Mouse (Mus musculus) lung, embryonic 15.5 days (tissue): ENCODE data around the gene Cdh20. TPM values are rescaled to one million over a fixed set of nuclear protein-coding genes. Genes with fewer than 3 reads are reported as not detected.

ENCODE experiments used
- ATAC-seq: fragments of 200-750 bp; cut with Nextera tagmentation; 2 replicates; pipeline ENCODE4 v1.8.0; 2017; ENCODE audit warnings: moderate number of reproducible peaks, borderline replicate concordance; ENCODE audit not compliant: low FRiP score, low TSS enrichment; ENCODE audit errors: extremely low read depth
- H3K27ac ChIP-seq: fragments of 300-500 bp; sonication (generic); 2 replicates; pipeline ENCODE4 v1.5.1; 2015; ENCODE audit warnings: moderate library complexity, mild to moderate bottlenecking, inconsistent platforms
- H3K27me3 ChIP-seq: fragments of 300-500 bp; sonication (generic); 2 replicates; pipeline ENCODE4 v1.6.1; 2015; ENCODE audit warnings: inconsistent platforms
- H3K36me3 ChIP-seq: fragments of 300-500 bp; sonication (generic); 2 replicates; pipeline ENCODE4 v1.6.1; 2015; ENCODE audit warnings: inconsistent platforms
- H3K4me1 ChIP-seq: fragments of 300-500 bp; sonication (generic); 2 replicates; pipeline ENCODE4 v1.6.1; 2015; ENCODE audit warnings: inconsistent platforms
- H3K4me2 ChIP-seq: fragments of 300-500 bp; sonication (generic); 2 replicates; pipeline ENCODE4 v1.6.1; 2015; ENCODE audit warnings: inconsistent platforms, mild to moderate bottlenecking, moderate library complexity
- H3K4me3 ChIP-seq: fragments of 300-500 bp; sonication (generic); 2 replicates; pipeline ENCODE4 v1.5.1; 2015; ENCODE audit warnings: mild to moderate bottlenecking, inconsistent platforms
- H3K9ac ChIP-seq: fragments of 300-500 bp; sonication (generic); 2 replicates; pipeline ENCODE4 v1.6.1; 2015; ENCODE audit warnings: inconsistent platforms
- H3K9me3 ChIP-seq: fragments of 300-500 bp; sonication (generic); 2 replicates; pipeline ENCODE4 v1.6.1; 2016; ENCODE audit warnings: inconsistent platforms
- WGBS: fragments of 180-500 bp; shearing (Covaris S2); methylation state at CpG from one replicate; pipeline ENCODE4 v1.1.7; 2015; 5-methylcytosine and 5-hydroxymethylcytosine counted together
- polyA plus RNA-seq: library from polyadenylated mRNA; unstranded; fragments of >200 nt; fragmentation: Nextera tagmentation; extraction: Ambion mirVana; gene quantifications from 2 replicates; pipeline ENCODE4 v1.2.1, GENCODE M21; 2015

Cdh20 gene
- polyA plus RNA-seq = 0.18 and 0.24 TPM in 2 replicates

DNA sequence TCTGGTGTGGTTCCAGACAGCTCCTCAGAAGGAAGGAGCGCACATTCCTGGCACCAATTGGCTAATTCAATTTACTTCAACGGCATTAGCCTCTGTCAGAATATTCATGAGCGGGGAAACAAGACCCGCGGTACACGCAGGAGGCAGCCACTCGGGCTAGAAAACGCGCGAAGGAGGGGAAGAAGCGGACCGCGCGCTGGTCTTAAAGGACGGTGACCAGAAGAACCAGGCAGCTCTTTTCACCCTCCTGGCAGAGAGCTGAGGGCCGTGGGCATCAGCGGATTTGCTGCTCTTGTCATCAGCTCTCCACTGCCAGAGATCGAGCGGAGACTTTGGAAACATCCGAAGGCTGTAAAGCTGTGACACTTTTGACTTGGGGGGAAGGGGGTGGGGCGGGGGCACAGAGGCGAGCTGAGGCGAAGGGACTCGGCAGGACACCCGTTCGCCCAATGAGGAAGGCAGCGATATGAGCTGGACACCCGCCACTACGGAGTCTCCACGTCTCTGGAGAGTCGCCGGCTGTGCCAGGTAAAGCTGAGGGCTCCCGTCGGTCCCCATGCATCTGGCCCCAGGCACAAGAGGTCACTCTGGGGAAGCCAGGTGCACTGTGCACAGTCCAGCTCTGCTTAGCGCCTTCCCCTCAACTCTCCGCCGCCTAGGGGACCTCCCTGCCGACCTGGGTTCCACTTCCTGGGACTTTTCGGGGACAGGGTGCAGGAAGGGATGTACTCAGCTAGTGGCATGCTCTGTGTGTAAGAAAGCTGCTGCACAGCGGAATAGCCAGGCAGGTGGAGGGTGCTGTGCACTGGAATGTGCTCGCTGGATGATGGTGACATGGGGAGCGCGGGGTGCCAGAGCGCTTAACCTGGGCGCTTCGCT lies at the start of gene Cdh20:
Gene Cdh20 (plus strand): TSS at position 159 of the 879 bp plus-strand sequence.
- H3K4me1 ChIP-seq = peaks cover 13% of the 10 kb centered on the region; the same call in 1 of the 2 replicates
- H3K36me3 ChIP-seq = no peaks in the 10 kb centered on the region
- peaks cover 20% of the 10 kb centered on the region for H3K27me3 ChIP-seq
- H3K9me3 ChIP-seq = no peaks in the 10 kb centered on the region
- peak within 1 kb of the TSS; percentile 40 for H3K4me3 ChIP-seq
- 1% methylated on average over 46 of the region's 46 CpGs for WGBS
- H3K9ac ChIP-seq = 0 out of 2 replicates have a peak within 1 kb of the TSS, but pooled peaks have one; percentile 19
- no peak within 1 kb of the TSS for H3K27ac ChIP-seq
- peak; percentile 64 for ATAC-seq
- peak within 1 kb of the TSS; percentile 78 for H3K4me2 ChIP-seq

DNA sequence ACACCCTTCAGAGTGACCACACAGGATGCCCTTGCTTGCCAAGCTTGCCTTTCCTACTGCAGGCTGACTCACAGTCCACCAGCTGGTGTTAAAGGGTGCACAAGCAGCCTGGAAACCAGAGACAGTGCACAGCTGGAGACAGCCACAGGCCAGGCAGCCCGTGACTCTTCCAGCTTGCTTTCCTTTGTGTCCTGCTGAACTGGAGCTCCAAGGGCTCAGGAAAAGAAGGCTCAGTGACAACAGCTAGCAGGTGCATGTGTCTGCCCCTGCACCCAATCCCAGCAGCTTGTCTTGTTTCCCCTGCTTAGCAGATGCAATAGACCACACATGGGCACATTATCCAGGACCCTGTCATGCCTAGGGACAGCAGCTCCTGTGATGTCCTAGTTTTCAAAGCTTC lies 21.5 kb upstream of the Cdh20 start:
- Histone ChIP-seq H3K27ac (no peak overlapping the region), H3K27me3 (no peaks in the 10 kb centered on the region), H3K4me3 (no peak overlapping the region), H3K4me2 (no peak overlapping the region), H3K9ac (no peak overlapping the region), H3K36me3 (no peaks in the 10 kb centered on the region), H3K9me3 (no peaks in the 10 kb centered on the region), H3K4me1 (no peaks in the 10 kb centered on the region)
- ATAC-seq = no peak
- 0% methylated on average over 1 of the region's 1 CpGs for WGBS

DNA sequence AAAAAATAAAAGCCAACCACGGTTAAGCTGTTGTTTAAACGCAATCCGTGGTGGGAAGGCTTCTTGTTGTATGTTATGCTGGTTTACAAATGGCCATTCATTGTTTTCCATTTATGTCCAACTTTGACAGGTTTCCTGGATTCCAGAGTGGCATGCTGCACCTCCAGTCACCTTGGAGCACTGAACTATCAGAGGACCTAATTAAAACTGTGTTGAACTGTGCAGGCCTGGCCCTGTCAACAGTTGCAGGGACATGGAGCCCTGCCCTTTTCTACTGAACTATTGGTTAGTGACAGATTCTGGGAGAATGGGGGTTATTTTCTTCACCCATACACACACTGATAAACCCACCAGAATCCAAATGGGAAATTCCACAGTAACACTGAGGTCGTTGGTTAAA lies 20.9 kb upstream of the Cdh20 start:
- no peak overlapping the region for H3K27ac ChIP-seq
- 63% methylated on average over 4 of the region's 4 CpGs for WGBS
- H3K9ac ChIP-seq = no peak overlapping the region
- H3K36me3 ChIP-seq = no peaks in the 10 kb centered on the region
- H3K9me3 ChIP-seq = no peaks in the 10 kb centered on the region
- no peak for ATAC-seq
- H3K4me1 ChIP-seq = no peaks in the 10 kb centered on the region
- no peaks in the 10 kb centered on the region for H3K27me3 ChIP-seq
- no peak overlapping the region for H3K4me3 ChIP-seq
- no peak overlapping the region for H3K4me2 ChIP-seq

DNA sequence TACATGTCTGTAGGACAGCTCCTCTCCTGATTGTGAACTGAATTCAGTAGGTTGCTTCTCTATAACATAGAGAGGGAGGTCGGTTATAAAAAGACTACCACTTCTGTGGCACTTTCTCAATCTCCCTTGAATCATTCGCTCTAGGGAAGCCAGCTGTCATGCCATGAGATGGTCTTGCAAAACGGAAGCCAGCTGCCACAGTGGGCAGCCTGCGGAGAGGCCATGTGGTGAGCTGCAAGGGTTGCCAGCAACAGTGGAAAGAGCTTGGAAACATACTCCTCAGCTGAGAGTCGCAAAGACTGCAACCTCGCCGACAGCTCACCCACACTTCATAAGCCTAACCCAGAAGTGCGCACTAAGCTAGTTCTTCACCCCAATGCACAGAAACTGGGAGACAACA lies 13.8 kb upstream of the Cdh20 start:
- Histone ChIP-seq H3K36me3 (no peaks in the 10 kb centered on the region), H3K4me2 (no peak overlapping the region), H3K4me3 (no peak overlapping the region), H3K9ac (no peak overlapping the region), H3K27ac (no peak overlapping the region), H3K4me1 (no peaks in the 10 kb centered on the region), H3K27me3 (no peaks in the 10 kb centered on the region), H3K9me3 (no peaks in the 10 kb centered on the region)
- ATAC-seq = no peak
- WGBS = 53% methylated on average over 8 of the region's 8 CpGs

DNA sequence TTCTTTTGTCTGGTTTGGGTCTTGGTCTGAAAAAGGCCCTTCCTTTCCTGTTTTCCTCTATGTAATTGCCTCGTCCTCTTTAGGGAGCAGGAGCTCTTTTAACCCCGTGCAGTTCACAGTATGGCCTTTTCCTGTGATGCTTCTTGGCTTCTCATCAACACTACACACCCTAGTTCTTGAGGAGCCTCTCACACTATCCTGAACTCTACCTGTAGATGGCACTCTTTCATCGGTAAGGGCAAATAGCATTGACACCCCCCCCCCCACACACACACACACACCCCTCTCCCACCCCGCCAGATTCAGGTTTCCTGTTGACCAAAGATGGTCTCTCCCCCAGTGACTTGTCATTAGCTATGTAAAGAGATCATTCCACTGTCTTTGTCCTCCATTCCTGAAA lies 12.4 kb upstream of the Cdh20 start:
- no peak overlapping the region for H3K9ac ChIP-seq
- WGBS = 34% methylated on average over 4 of the region's 4 CpGs
- no peaks in the 10 kb centered on the region for H3K9me3 ChIP-seq
- no peak overlapping the region for H3K4me2 ChIP-seq
- no peaks in the 10 kb centered on the region for H3K36me3 ChIP-seq
- no peak for ATAC-seq
- no peaks in the 10 kb centered on the region for H3K4me1 ChIP-seq
- H3K27me3 ChIP-seq = no peaks in the 10 kb centered on the region
- no peak overlapping the region for H3K4me3 ChIP-seq
- H3K27ac ChIP-seq = no peak overlapping the region

DNA sequence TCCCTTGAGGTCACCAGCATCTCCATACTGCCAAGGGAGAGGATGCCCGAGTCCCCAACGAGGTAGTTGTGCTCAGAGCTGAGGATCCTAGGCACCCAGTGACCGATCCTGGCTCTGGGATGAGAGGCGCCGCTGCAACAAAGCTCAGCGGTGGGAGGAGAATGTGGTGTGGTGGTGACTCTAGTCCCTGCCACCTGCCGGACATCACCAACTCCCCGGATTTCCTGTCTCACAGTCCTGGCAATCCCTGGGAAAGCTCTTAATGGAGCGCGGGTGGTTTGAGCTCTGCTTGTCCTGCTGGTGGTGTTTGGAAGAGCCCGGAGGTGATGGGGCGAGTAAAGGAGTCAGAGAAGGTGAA lies 900 bp downstream of the Cdh20 start:
- Histone ChIP-seq H3K27ac (no peak overlapping the region), H3K36me3 (no peaks in the 10 kb centered on the region), H3K9me3 (no peaks in the 10 kb centered on the region), H3K9ac (no peak overlapping the region), H3K4me2 (peak overlapping the region; percentile 78), H3K4me1 (peaks cover 13% of the 10 kb centered on the region; the same call in 1 of the 2 replicates), H3K27me3 (peaks cover 20% of the 10 kb centered on the region), H3K4me3 (peak overlapping the region; percentile 40)
- peak; percentile 68 for ATAC-seq
- 0% methylated on average over 12 of the region's 12 CpGs for WGBS

DNA sequence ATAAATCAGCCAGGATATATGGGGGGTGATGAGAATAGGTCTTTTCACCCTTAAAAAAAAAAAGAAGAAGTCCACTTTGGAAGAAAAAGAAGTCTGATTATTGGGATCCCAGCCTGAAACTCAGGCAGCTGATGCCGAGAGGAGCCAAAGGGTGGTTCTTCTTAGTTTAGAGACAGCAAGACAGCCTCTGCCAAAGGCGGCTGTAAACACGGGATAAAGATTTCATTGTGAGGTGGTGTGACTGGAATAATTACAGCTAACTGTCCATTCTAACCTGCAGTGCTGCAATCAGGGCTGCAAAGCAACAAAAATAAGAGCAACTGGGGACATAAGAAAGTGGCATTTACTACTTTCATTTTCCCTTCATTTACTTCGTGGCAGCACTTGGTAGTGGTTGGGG lies 3.6 kb downstream of the Cdh20 start:
- Histone ChIP-seq H3K9me3 (no peaks in the 10 kb centered on the region), H3K4me3 (no peak overlapping the region), H3K9ac (no peak overlapping the region), H3K27ac (no peak overlapping the region), H3K4me1 (peaks cover 13% of the 10 kb centered on the region; the same call in 1 of the 2 replicates), H3K4me2 (no peak overlapping the region), H3K27me3 (peaks cover 20% of the 10 kb centered on the region), H3K36me3 (no peaks in the 10 kb centered on the region)
- WGBS = 57% methylated on average over 4 of the region's 4 CpGs
- no peak for ATAC-seq

DNA sequence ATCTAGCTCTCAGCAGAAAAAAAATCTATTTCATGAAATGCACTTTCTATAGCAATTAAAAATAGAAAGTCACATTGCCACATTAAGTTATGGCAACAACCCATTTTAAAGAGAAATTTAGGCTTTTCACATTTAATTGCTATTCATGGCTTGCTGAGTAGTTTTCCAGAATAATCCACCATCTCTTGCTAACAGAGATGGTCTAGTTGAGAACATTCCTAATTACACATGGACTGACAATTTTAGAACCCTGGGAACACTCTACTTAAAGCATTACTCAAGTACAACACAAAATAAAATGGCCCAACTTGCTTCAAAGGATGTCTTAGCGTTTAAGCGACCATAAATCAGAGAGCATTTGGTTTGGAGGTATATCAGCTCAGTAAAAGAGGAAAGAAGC lies 4.9 kb downstream of the Cdh20 start:
- ATAC-seq = no peak
- Histone ChIP-seq H3K4me2 (no peak overlapping the region), H3K9ac (no peak overlapping the region), H3K4me1 (peaks cover 11% of the 10 kb centered on the region; the same call in 1 of the 2 replicates), H3K27me3 (peaks cover 16% of the 10 kb centered on the region), H3K27ac (no peak overlapping the region), H3K9me3 (no peaks in the 10 kb centered on the region), H3K4me3 (no peak overlapping the region), H3K36me3 (no peaks in the 10 kb centered on the region)
- 73% methylated on average over 2 of the region's 2 CpGs for WGBS

DNA sequence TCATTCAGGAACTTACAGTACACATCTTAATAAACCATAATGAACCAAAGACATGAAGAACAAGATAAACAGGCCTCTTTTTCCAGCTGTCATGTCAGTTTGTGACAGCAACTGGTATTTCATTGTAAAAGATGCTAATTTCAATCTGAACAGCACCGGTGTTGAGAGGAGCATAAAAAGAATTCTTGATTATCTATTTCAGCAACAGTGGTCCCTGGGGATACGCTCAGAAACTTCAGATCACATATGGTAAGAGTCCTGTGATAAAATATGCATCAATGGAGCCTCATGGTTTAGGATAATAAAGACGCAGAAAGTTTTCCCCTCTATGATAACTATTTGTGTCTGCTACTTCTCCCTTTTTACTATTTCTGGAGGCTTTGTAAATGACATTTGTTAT lies 25.2 kb downstream of the Cdh20 start:
- 78% methylated on average over 3 of the region's 3 CpGs for WGBS

DNA sequence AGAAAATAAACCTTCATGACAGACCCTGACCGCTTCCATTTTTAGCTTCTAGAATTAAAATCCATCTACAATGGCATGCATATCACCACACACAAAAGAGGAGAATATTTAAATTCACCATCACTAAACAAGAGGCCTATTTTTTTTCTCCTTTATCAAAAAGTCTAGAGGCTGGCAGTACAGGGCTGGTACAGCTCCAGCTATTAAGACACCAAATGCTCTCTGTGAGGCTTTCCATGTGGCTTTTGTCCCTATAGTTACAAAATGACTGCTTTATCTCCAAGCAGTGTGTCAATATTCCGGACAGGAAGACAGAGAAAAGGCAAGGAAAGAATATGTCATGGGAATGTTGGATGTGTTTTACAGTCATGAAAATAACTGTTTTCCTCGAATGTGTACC lies 27.8 kb downstream of the Cdh20 start:
- no peaks in the 10 kb centered on the region for H3K4me1 ChIP-seq
- no peaks in the 10 kb centered on the region for H3K9me3 ChIP-seq
- no peak for ATAC-seq
- no peaks in the 10 kb centered on the region for H3K27me3 ChIP-seq
- no peak overlapping the region for H3K4me2 ChIP-seq
- no peaks in the 10 kb centered on the region for H3K36me3 ChIP-seq
- H3K9ac ChIP-seq = no peak overlapping the region
- no peak overlapping the region for H3K27ac ChIP-seq
- 67% methylated on average over 3 of the region's 3 CpGs for WGBS
- no peak overlapping the region for H3K4me3 ChIP-seq

More for the DNA sequence above, 25.2 kb downstream of the Cdh20 start:
- ATAC-seq = no peak
- no peaks in the 10 kb centered on the region for H3K4me1 ChIP-seq
- H3K4me3 ChIP-seq = no peak overlapping the region
- H3K4me2 ChIP-seq = no peak overlapping the region
- H3K9ac ChIP-seq = no peak overlapping the region
- no peaks in the 10 kb centered on the region for H3K27me3 ChIP-seq
- no peaks in the 10 kb centered on the region for H3K36me3 ChIP-seq
- H3K27ac ChIP-seq = no peak overlapping the region
- no peaks in the 10 kb centered on the region for H3K9me3 ChIP-seq

DNA sequence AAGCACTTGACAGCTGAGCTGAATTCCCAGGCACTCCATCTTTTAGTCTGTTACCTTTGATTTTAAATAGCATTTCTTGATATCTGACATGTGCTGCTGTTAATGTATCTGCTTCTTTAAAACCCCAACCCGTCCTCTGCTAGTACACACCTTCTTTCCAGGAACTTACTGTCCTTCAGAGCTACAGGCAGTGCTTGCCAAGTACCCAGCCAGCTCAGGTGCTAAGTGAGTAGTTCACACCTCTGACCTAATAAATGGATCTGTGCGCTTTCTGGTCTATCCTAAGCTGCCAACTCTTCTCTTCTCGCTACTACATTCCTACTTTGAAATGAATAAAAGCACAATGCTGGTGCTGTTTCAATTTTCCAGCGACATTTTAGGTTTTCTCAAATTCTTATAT lies 28.8 kb downstream of the Cdh20 start:
- no peak for ATAC-seq
- H3K4me3 ChIP-seq = no peak overlapping the region
- H3K36me3 ChIP-seq = no peaks in the 10 kb centered on the region
- no peak overlapping the region for H3K9ac ChIP-seq
- no peaks in the 10 kb centered on the region for H3K9me3 ChIP-seq
- 54% methylated on average over 4 of the region's 4 CpGs for WGBS
- H3K4me1 ChIP-seq = no peaks in the 10 kb centered on the region
- no peak overlapping the region for H3K27ac ChIP-seq
- H3K27me3 ChIP-seq = no peaks in the 10 kb centered on the region
- no peak overlapping the region for H3K4me2 ChIP-seq

DNA sequence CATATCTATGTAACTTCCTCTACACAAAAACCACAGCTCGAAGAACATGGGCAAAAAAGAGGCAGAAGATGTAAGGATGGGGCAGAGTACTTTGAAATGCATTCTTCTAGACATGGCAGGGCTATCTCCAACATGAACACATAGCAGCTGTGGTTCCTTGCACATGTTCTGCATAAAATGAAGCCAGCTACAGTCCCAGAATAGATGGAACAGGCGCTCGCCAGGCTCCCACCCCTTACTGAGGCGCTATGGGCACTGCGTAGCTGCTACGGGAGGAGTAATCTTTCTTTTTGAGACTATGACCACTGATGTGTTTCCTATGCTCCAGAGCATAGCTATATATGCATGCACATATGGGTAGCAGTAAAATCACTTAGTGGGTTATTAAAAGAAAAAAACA lies 36.4 kb downstream of the Cdh20 start:
- H3K27ac ChIP-seq = no peak overlapping the region
- H3K9ac ChIP-seq = no peak overlapping the region
- no peaks in the 10 kb centered on the region for H3K4me1 ChIP-seq
- no peaks in the 10 kb centered on the region for H3K9me3 ChIP-seq
- 89% methylated on average over 6 of the region's 6 CpGs for WGBS
- H3K36me3 ChIP-seq = no peaks in the 10 kb centered on the region
- H3K27me3 ChIP-seq = no peaks in the 10 kb centered on the region
- ATAC-seq = no peak
- H3K4me3 ChIP-seq = no peak overlapping the region
- no peak overlapping the region for H3K4me2 ChIP-seq
